Mouse (Mus musculus) small intestine, adult 2 months (tissue): Measurements from ENCODE around the gene Wbp1. TPM values are rescaled to one million over a fixed set of nuclear protein-coding genes. Genes with fewer than 3 reads are reported as not detected.

Source experiments
- H3K27ac ChIP-seq: fragments of 200-500 bp; 2 replicates; pipeline ENCODE4 v1.5.1; 2012; ENCODE audit warnings: low read depth, low read length, control low read depth, inconsistent platforms; ENCODE audit not compliant: insufficient read depth
- H3K27me3 ChIP-seq: fragments of 200-500 bp; 2 replicates; pipeline ENCODE4 v1.6.1; 2012; ENCODE audit warnings: mild to moderate bottlenecking, moderate library complexity, low read length, inconsistent platforms; ENCODE audit not compliant: control insufficient read depth, insufficient read depth
- H3K36me3 ChIP-seq: fragments of 200-500 bp; 2 replicates; pipeline ENCODE4 v1.6.1; 2012; ENCODE audit warnings: mild to moderate bottlenecking, low read length, control low read depth, inconsistent platforms; ENCODE audit not compliant: control insufficient read depth, insufficient read depth
- H3K4me1 ChIP-seq: fragments of 200-500 bp; 2 replicates; pipeline ENCODE4 v1.6.1; 2012; ENCODE audit warnings: low read length, inconsistent platforms, mixed read lengths; ENCODE audit not compliant: control insufficient read depth, insufficient read depth, insufficient read length
- H3K4me3 ChIP-seq: fragments of 200-500 bp; 2 replicates; pipeline ENCODE4 v1.5.1; 2012; ENCODE audit warnings: low read depth, mild to moderate bottlenecking, control low read depth, inconsistent platforms, low read length, moderate library complexity
- CTCF ChIP-seq: fragments of 200-500 bp; IDR thresholded peaks from 2 replicates; pipeline ENCODE4 v1.5.1; 2012; ENCODE audit warnings: low read depth, mild to moderate bottlenecking, control low read depth, inconsistent platforms, low read length, moderate library complexity, mixed read lengths; ENCODE audit not compliant: insufficient replicate concordance, insufficient read length; ENCODE audit errors: extremely low read depth
- POLR2A ChIP-seq: fragments of 200-500 bp; IDR thresholded peaks from 2 replicates; pipeline ENCODE4 v1.6.1; 2012; ENCODE audit warnings: low read depth, mild to moderate bottlenecking, control low read depth, inconsistent platforms, low read length, moderate library complexity
- WGBS: fragments of 180-500 bp; shearing (Covaris S2); methylation state at CpG from one replicate; pipeline ENCODE4 v1.1.7; 2018; 5-methylcytosine and 5-hydroxymethylcytosine counted together
- polyA plus RNA-seq: library from polyadenylated mRNA; depleted of rRNA; stranded (reverse); fragments of >200 nt; gene quantifications from 2 replicates; pipeline ENCODE4 v1.2.3, GENCODE M21; 2012

Gene Wbp1
- polyA plus RNA-seq, 1 experiment: 183 TPM

GRCm38 (mm10) chr6:83115011-83115671 is 6.2 kb downstream of the Wbp1 start, which contains the start of gene Mogs:
TSS of gene Mogs (plus strand) at chr6:83115496.
- WGBS: 1% methylated on average over 54 of the region's 58 CpGs
- 0 out of 2 replicates have a peak, but pooled peaks have one; percentile 32 for TF ChIP-seq CTCF
- TF ChIP-seq POLR2A: peak; percentile 95

GRCm38 (mm10) chr6:83111510-83112136 is 9.7 kb downstream of the Wbp1 start:
- H3K4me1 ChIP-seq: peaks cover 15% of the 10 kb centered on the region
- H3K27me3 ChIP-seq: no peaks in the 10 kb centered on the region
- 86% methylated on average over 4 of the region's 4 CpGs for WGBS
- no peak for TF ChIP-seq POLR2A
- TF ChIP-seq CTCF: no peak
- H3K4me3 ChIP-seq: no peak overlapping the region
- no peak overlapping the region for H3K27ac ChIP-seq
- H3K36me3 ChIP-seq: peaks cover 4% of the 10 kb centered on the region; the same call in 1 of the 2 replicates

More at GRCm38 (mm10) chr6:83115011-83115671, 6.2 kb downstream of the Wbp1 start, which contains the start of gene Mogs:
- Histone ChIP-seq H3K4me3 (peak within 1 kb of the TSS; percentile 75), H3K27ac (peak within 1 kb of the TSS; percentile 96), H3K4me1 (peaks cover 14% of the 10 kb centered on the region), H3K36me3 (peaks cover 7% of the 10 kb centered on the region), H3K27me3 (no peaks in the 10 kb centered on the region)

- Histone ChIP-seq H3K27me3 (no peaks in the 10 kb centered on the region), H3K4me3 (peak within 1 kb of the TSS; percentile 99), H3K36me3 (peaks cover 6% of the 10 kb centered on the region; the same call in 1 of the 2 replicates), H3K27ac (peak within 1 kb of the TSS; percentile 86), H3K4me1 (peaks cover 7% of the 10 kb centered on the region)
- WGBS: under 1% methylated on average over 76 of the region's 76 CpGs
- no peak for TF ChIP-seq CTCF
- TF ChIP-seq POLR2A: peak; percentile 86
Measured at GRCm38 (mm10) chr6:83108762-83109668, 12.3 kb downstream of the Wbp1 start, which contains the start of gene Mrpl53. TSS of gene Mrpl53 (plus strand) at chr6:83109040.

GRCm38 (mm10) chr6:83107566-83108400 is 13.6 kb downstream of the Wbp1 start:
- Histone ChIP-seq H3K4me1 (peaks cover 14% of the 10 kb centered on the region), H3K27ac (no peak overlapping the region), H3K4me3 (no peak overlapping the region), H3K36me3 (peaks cover 6% of the 10 kb centered on the region; the same call in 1 of the 2 replicates), H3K27me3 (no peaks in the 10 kb centered on the region)
- 40% methylated on average over 13 of the region's 13 CpGs for WGBS
- TF ChIP-seq CTCF (peak; percentile 75), POLR2A (no peak; the same call in 1 of the 2 replicates)

- 86% methylated on average over 4 of the region's 4 CpGs for WGBS
- no peak overlapping the region for H3K4me3 ChIP-seq
- H3K27me3 ChIP-seq: no peaks in the 10 kb centered on the region
- no peak overlapping the region for H3K27ac ChIP-seq
- peaks cover 5% of the 10 kb centered on the region; the same call in 1 of the 2 replicates for H3K36me3 ChIP-seq
- TF ChIP-seq CTCF (no peak), POLR2A (no peak)
- H3K4me1 ChIP-seq: peaks cover 19% of the 10 kb centered on the region
Measured at GRCm38 (mm10) chr6:83104158-83104557, 17.2 kb downstream of the Wbp1 start.

- H3K27ac ChIP-seq: peak overlapping the region; percentile 77
- peak overlapping the region; percentile 86 for H3K4me3 ChIP-seq
- no peaks in the 10 kb centered on the region for H3K27me3 ChIP-seq
- 44% methylated on average over 11 of the region's 11 CpGs for WGBS
- H3K4me1 ChIP-seq: peaks cover 19% of the 10 kb centered on the region
- H3K36me3 ChIP-seq: peaks cover 5% of the 10 kb centered on the region; the same call in 1 of the 2 replicates
- TF ChIP-seq CTCF: peak; percentile 7; the same call in 1 of the 2 replicates
- peak; percentile 8; the same call in 1 of the 2 replicates for TF ChIP-seq POLR2A
Measured at GRCm38 (mm10) chr6:83103130-83103650, 18.2 kb downstream of the Wbp1 start.
